Mouse (Mus musculus): ENCODE data around the gene Acin1. TPM values are rescaled to one million over a fixed set of nuclear protein-coding genes. Genes with fewer than 3 reads are reported as not detected.
A peak's percentile ranks its signal among the peaks of the same experiment; 100 is the strongest.

Acin1 gene
- total RNA-seq (2014; rRNA removed) (39.7 and 44.3 TPM in 2 replicates), polyA plus RNA-seq (2012; rRNA removed) (39.0 and 49.1 TPM in 2 replicates)

DNA sequence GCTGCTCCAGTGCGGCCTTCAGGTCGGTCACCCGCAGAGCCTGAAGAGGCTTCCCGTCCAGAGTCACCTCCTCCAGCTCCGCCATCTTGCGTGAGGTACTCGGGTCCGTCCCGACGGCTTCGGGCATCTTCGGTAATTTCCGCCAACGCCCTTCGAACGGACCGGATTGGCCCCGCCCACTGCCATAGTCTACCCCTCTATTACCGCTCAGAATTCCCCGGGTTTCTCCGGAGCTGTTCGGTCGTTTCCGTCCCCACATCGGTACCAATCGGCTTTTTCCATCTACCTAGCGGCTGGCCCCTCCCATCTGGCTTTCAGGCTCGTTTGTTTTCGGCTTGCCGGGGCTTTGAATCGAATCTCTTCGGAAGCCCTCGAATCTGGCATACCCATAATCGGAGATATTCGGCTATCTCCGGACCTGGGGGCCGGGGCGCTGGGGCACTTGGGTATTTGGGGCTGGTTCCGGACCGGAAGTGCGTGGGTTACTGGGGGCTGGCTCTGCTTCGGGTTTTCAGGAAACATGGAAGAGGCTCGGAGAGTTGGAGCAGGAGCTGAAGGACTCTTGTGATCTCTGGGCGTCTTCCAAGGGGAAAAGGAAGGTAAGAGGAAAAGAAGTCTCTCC is at the start of gene Acin1:
Gene Acin1 (minus strand): TSS at position 410 of the 622 bp plus-strand sequence.
- H3K79me2 ChIP-seq (ENCODE audit: control insufficient read depth, insufficient read depth, low read length): peaks cover 22% of the 10 kb centered on the region; the same call in 1 of the 2 replicates
- H3K27me3 ChIP-seq (ENCODE audit: control insufficient read depth, insufficient read depth, low read length): no peaks in the 10 kb centered on the region
- WGBS: under 1% methylated on average over 44 of the region's 44 CpGs
- peak within 1 kb of the TSS; percentile 90 for H3K4me3 ChIP-seq (ENCODE audit: insufficient read depth, low read depth, low read length)
- peaks cover 26% of the 10 kb centered on the region for H3K36me3 ChIP-seq (ENCODE audit: control insufficient read depth, insufficient read depth, low read length)
- DNase-seq (ENCODE audit: extremely low read depth, low read depth, low spot score): peak; percentile 93
- peak within 1 kb of the TSS; percentile 96 for H3K9ac ChIP-seq (ENCODE audit: low read depth, low read length)
- TF ChIP-seq POLR2A (IDR thresholded peaks at IDR 0.05; ENCODE audit: extremely low read depth, insufficient read depth, low read length) (peak; percentile 88), CTCF (IDR thresholded peaks at IDR 0.05; ENCODE audit: low read depth, low read length) (no peak)
- H3K27ac ChIP-seq (replicated peaks; ENCODE audit: insufficient read depth, low read depth, low read length): peak within 1 kb of the TSS; percentile 96
- peaks cover 7% of the 10 kb centered on the region for H3K4me1 ChIP-seq (ENCODE audit: control insufficient read depth, insufficient read depth, low read length)

DNA sequence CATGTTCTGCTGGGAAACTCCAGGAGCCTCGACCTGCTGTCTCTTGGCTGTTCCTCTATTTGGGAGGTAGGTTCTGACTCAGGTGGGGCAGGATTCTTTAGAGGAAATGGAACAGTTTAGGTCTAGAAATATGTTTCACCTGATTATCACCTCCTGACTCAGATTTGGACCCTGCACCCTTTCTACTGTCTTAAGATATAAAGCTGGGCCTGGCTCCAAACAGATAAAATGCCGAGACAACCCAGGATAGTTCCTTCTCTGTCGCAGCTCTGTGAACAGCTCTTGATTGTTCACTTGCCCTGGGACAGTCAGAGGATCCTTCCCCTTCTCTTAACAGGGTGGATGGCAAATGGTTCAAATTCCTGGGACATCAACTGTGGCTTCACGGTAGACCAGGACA is 48.5 kb upstream of the Acin1 start:
- H3K27me3 ChIP-seq (ENCODE audit: control insufficient read depth, insufficient read depth, low read length): no peaks in the 10 kb centered on the region
- no peak overlapping the region for H3K27ac ChIP-seq (replicated peaks; ENCODE audit: insufficient read depth, low read depth, low read length)
- H3K9ac ChIP-seq (ENCODE audit: low read depth, low read length): no peak overlapping the region
- 66% methylated on average over 4 of the region's 4 CpGs for WGBS
- no peak overlapping the region for H3K4me3 ChIP-seq (ENCODE audit: insufficient read depth, low read depth, low read length)
- no peak for TF ChIP-seq CTCF (IDR thresholded peaks at IDR 0.05; ENCODE audit: low read depth, low read length)
- TF ChIP-seq POLR2A (IDR thresholded peaks at IDR 0.05; ENCODE audit: extremely low read depth, insufficient read depth, low read length): no peak
- no peak for DNase-seq (ENCODE audit: extremely low read depth, low read depth, low spot score)
- H3K36me3 ChIP-seq (ENCODE audit: control insufficient read depth, insufficient read depth, low read length): no peaks in the 10 kb centered on the region
- H3K4me1 ChIP-seq (ENCODE audit: control insufficient read depth, insufficient read depth, low read length): no peaks in the 10 kb centered on the region
- H3K79me2 ChIP-seq (ENCODE audit: control insufficient read depth, insufficient read depth, low read length): no peaks in the 10 kb centered on the region

DNA sequence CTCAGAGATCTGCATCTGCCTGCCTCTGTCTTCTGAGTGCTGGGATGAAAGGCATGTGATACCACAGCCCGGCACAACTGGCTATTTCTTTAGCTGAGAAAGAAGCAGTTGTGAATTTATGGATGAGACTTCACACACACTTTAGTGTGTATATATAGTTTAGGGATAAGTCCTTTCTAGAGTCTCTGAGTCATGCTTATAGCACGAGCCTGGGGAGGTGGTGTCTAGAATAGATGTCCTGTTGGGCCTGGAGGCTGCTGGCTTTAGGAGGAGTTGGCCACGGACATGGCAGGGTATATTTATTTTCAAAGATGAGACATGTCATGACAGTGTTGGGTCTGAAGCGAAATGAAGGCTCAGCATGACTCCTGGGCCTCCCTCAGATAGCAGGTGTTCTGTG is 47.3 kb upstream of the Acin1 start:
- whole genome bisulfite sequencing: 91% methylated on average over 4 of the region's 4 CpGs
- Histone ChIP-seq H3K4me1 (ENCODE audit: control insufficient read depth, insufficient read depth, low read length) (no peaks in the 10 kb centered on the region), H3K36me3 (ENCODE audit: control insufficient read depth, insufficient read depth, low read length) (no peaks in the 10 kb centered on the region), H3K9ac (ENCODE audit: low read depth, low read length) (no peak overlapping the region), H3K27ac (replicated peaks; ENCODE audit: insufficient read depth, low read depth, low read length) (no peak overlapping the region), H3K4me3 (ENCODE audit: insufficient read depth, low read depth, low read length) (no peak overlapping the region), H3K27me3 (ENCODE audit: control insufficient read depth, insufficient read depth, low read length) (no peaks in the 10 kb centered on the region), H3K79me2 (ENCODE audit: control insufficient read depth, insufficient read depth, low read length) (no peaks in the 10 kb centered on the region)
- TF ChIP-seq POLR2A (IDR thresholded peaks at IDR 0.05; ENCODE audit: extremely low read depth, insufficient read depth, low read length): no peak
- no peak for TF ChIP-seq CTCF (IDR thresholded peaks at IDR 0.05; ENCODE audit: low read depth, low read length)
- no peak for DNase-seq (ENCODE audit: extremely low read depth, low read depth, low spot score)

DNA sequence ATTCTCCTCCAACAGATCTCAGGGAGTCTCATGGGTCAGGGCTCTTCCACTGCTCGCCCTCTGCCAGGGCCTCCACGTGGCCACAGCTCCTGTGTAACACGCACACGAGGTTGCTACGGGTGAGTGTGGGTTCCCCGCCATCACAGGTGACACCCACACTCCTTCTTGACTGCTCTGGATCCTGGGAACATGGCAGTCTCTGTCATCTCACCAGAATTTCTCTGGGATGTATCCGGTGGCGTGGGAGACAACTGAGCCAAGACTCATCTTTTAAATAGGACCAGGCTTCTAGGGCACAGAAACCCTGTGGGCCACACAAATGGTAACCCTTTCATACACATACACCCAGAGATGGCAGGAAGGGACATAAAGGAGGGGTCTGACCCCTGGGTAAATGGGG is 45.5 kb upstream of the Acin1 start:
- no peak overlapping the region for H3K4me3 ChIP-seq (ENCODE audit: insufficient read depth, low read depth, low read length)
- no peak for DNase-seq (ENCODE audit: extremely low read depth, low read depth, low spot score)
- H3K79me2 ChIP-seq (ENCODE audit: control insufficient read depth, insufficient read depth, low read length): no peaks in the 10 kb centered on the region
- H3K27me3 ChIP-seq (ENCODE audit: control insufficient read depth, insufficient read depth, low read length): no peaks in the 10 kb centered on the region
- WGBS: 90% methylated on average over 8 of the region's 8 CpGs
- H3K4me1 ChIP-seq (ENCODE audit: control insufficient read depth, insufficient read depth, low read length): no peaks in the 10 kb centered on the region
- H3K36me3 ChIP-seq (ENCODE audit: control insufficient read depth, insufficient read depth, low read length): no peaks in the 10 kb centered on the region
- no peak overlapping the region for H3K9ac ChIP-seq (ENCODE audit: low read depth, low read length)
- no peak for TF ChIP-seq POLR2A (IDR thresholded peaks at IDR 0.05; ENCODE audit: extremely low read depth, insufficient read depth, low read length)
- no peak for TF ChIP-seq CTCF (IDR thresholded peaks at IDR 0.05; ENCODE audit: low read depth, low read length)
- H3K27ac ChIP-seq (replicated peaks; ENCODE audit: insufficient read depth, low read depth, low read length): no peak overlapping the region

DNA sequence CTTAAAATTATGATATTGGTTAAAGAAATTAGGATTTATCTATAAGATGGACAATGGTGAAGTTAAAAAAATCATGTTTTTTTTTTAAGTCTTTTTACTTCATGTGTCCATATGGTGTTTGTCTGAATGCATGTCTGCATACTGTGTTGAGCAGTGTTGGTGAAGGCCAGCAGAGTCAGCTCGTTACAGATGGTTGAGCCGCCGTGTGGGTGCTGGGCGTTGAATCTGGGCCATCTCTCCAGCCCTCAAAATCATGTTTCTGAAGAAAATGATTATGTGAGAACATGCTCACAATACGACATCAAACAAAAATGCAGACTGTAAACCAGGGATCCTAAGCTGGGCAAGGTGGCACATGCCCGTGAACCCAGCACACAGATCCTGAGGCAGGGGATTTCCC is 43.6 kb upstream of the Acin1 start:
- no peak for DNase-seq (ENCODE audit: extremely low read depth, low read depth, low spot score)
- no peaks in the 10 kb centered on the region for H3K4me1 ChIP-seq (ENCODE audit: control insufficient read depth, insufficient read depth, low read length)
- H3K9ac ChIP-seq (ENCODE audit: low read depth, low read length): no peak overlapping the region
- H3K27ac ChIP-seq (replicated peaks; ENCODE audit: insufficient read depth, low read depth, low read length): no peak overlapping the region
- WGBS: 93% methylated on average over 6 of the region's 6 CpGs
- TF ChIP-seq POLR2A (IDR thresholded peaks at IDR 0.05; ENCODE audit: extremely low read depth, insufficient read depth, low read length): no peak
- no peak for TF ChIP-seq CTCF (IDR thresholded peaks at IDR 0.05; ENCODE audit: low read depth, low read length)
- no peaks in the 10 kb centered on the region for H3K27me3 ChIP-seq (ENCODE audit: control insufficient read depth, insufficient read depth, low read length)
- H3K4me3 ChIP-seq (ENCODE audit: insufficient read depth, low read depth, low read length): no peak overlapping the region
- H3K36me3 ChIP-seq (ENCODE audit: control insufficient read depth, insufficient read depth, low read length): no peaks in the 10 kb centered on the region
- no peaks in the 10 kb centered on the region for H3K79me2 ChIP-seq (ENCODE audit: control insufficient read depth, insufficient read depth, low read length)
